Mouse (Mus musculus) layer of hippocampus, postnatal 10 days (tissue): ENCODE measurements around the gene Slc9a3r1. TPM values are rescaled to one million over a fixed set of nuclear protein-coding genes. Genes with fewer than 3 reads are reported as not detected.

Experiments used
- DNase-seq, 2 experiments: peaks; one replicate each; pipeline ENCODE4 v3.0.0; 2021; ENCODE audit warnings: low spot score in 2 of 2
- total RNA-seq, 2 experiments: library from RNA; stranded (reverse); gene quantifications; 2 replicates each; pipeline ENCODE4 v1.2.3; 2021

The Slc9a3r1 gene
- total RNA-seq, 2 experiments from 2014 or later, result 70.4 to 78.0 TPM

GRCm38 (mm10) chr11:115187693-115188092 lies 24.6 kb downstream of the Slc9a3r1 start, which contains the start of gene Nat9:
Gene Nat9 (minus strand): TSS chr11:115187859.
- DNase-seq, result no peak

GRCm38 (mm10) chr11:115188539-115189231 lies 25.5 kb downstream of the Slc9a3r1 start:
- DNase-seq, result no peak

GRCm38 (mm10) chr11:115189304-115189703 lies 26.2 kb downstream of the Slc9a3r1 start:
- DNase-seq, result no peak

GRCm38 (mm10) chr11:115192180-115192579 lies 29.0 kb downstream of the Slc9a3r1 start:
- DNase-seq, result no peak

- no peak for DNase-seq
Observed at GRCm38 (mm10) chr11:115194693-115195092, 31.6 kb downstream of the Slc9a3r1 start.

- DNase-seq, result no peak
Observed at GRCm38 (mm10) chr11:115195933-115196332, 32.8 kb downstream of the Slc9a3r1 start.

GRCm38 (mm10) chr11:115197558-115197957 lies 34.4 kb downstream of the Slc9a3r1 start:
- no peak for DNase-seq

GRCm38 (mm10) chr11:115198932-115199384 lies 35.8 kb downstream of the Slc9a3r1 start:
- no peak for DNase-seq

- no peak for DNase-seq
Observed at GRCm38 (mm10) chr11:115200520-115200919, 37.4 kb downstream of the Slc9a3r1 start.

- peak; percentile 91 to 93 for DNase-seq
Observed at GRCm38 (mm10) chr11:115202316-115202715, 39.2 kb downstream of the Slc9a3r1 start.

- no peak for DNase-seq
Observed at GRCm38 (mm10) chr11:115202756-115203155, 39.6 kb downstream of the Slc9a3r1 start.

- DNase-seq, result no peak
Observed at GRCm38 (mm10) chr11:115208126-115208525, 45.0 kb downstream of the Slc9a3r1 start.

GRCm38 (mm10) chr11:115208776-115209732 lies 45.9 kb downstream of the Slc9a3r1 start:
- DNase-seq, result no peak

GRCm38 (mm10) chr11:115209958-115210357 lies 46.8 kb downstream of the Slc9a3r1 start:
- DNase-seq, result no peak

- DNase-seq, result no peak
Observed at GRCm38 (mm10) chr11:115212116-115212515, 49.0 kb downstream of the Slc9a3r1 start.

- no peak for DNase-seq
Observed at GRCm38 (mm10) chr11:115215123-115215522, 52.0 kb downstream of the Slc9a3r1 start.

GRCm38 (mm10) chr11:115217439-115218410 lies 54.6 kb downstream of the Slc9a3r1 start:
- DNase-seq, result peak; percentile 65

GRCm38 (mm10) chr11:115219263-115219662 lies 56.1 kb downstream of the Slc9a3r1 start:
- DNase-seq, result no peak

GRCm38 (mm10) chr11:115219685-115220084 lies 56.5 kb downstream of the Slc9a3r1 start:
- DNase-seq, result no peak

GRCm38 (mm10) chr11:115222077-115222476 lies 58.9 kb downstream of the Slc9a3r1 start:
- DNase-seq, result no peak

- DNase-seq, result no peak
Observed at GRCm38 (mm10) chr11:115222570-115222969, 59.4 kb downstream of the Slc9a3r1 start.
